Mouse (Mus musculus) stomach, postnatal 0 days (tissue): ENCODE results near the gene Ehbp1. TPM values are rescaled to one million over a fixed set of nuclear protein-coding genes. Genes with fewer than 3 reads are reported as not detected.

Experiments
- ATAC-seq: fragments of 200-750 bp; cut with Nextera tagmentation; 2 replicates; pipeline ENCODE4 v1.8.0; 2017; ENCODE audit not compliant: low FRiP score, low TSS enrichment
- DNase-seq: peaks from one replicate; pipeline ENCODE4 v3.0.0-alpha.2; 2016; ENCODE audit warnings: low spot score
- H3K27ac ChIP-seq: fragments of 300-500 bp; sonication (generic); replicated peaks from 2 replicates; pipeline ENCODE4 v1.5.1; 2014; ENCODE audit warnings: mild to moderate bottlenecking, control low read depth
- H3K27me3 ChIP-seq: fragments of 300-500 bp; sonication (generic); 2 replicates; pipeline ENCODE4 v1.6.1; 2014; ENCODE audit warnings: low read length; ENCODE audit not compliant: control insufficient read depth, insufficient read depth
- H3K36me3 ChIP-seq: fragments of 300-500 bp; sonication (generic); 2 replicates; pipeline ENCODE4 v1.6.1; 2014; ENCODE audit warnings: low read length, mixed read lengths; ENCODE audit not compliant: control insufficient read depth, insufficient read depth
- H3K4me1 ChIP-seq: fragments of 300-500 bp; sonication (generic); replicated peaks from 2 replicates; pipeline ENCODE4 v1.6.1; 2014; ENCODE audit warnings: antibody characterized with exemption; ENCODE audit not compliant: control insufficient read depth, insufficient read depth
- H3K4me2 ChIP-seq: fragments of 300-500 bp; sonication (generic); replicated peaks from 2 replicates; pipeline ENCODE4 v1.6.1; 2014; ENCODE audit warnings: low read depth, mild to moderate bottlenecking, control low read depth, moderate library complexity
- H3K4me3 ChIP-seq: fragments of 300-500 bp; sonication (generic); 2 replicates; pipeline ENCODE4 v1.5.1; 2014; ENCODE audit warnings: low read depth, low read length, control low read depth
- H3K9ac ChIP-seq: fragments of 300-500 bp; sonication (generic); 2 replicates; pipeline ENCODE4 v1.6.1; 2014; ENCODE audit warnings: mild to moderate bottlenecking, low read length, control low read depth, mixed read lengths
- H3K9me3 ChIP-seq: fragments of 300-500 bp; sonication (generic); 2 replicates; pipeline ENCODE4 v1.6.1; 2016; ENCODE audit warnings: low read length; ENCODE audit not compliant: control insufficient read depth
- CTCF ChIP-seq: IDR thresholded peaks from 2 replicates; pipeline ENCODE4 v1.5.1; 2016; ENCODE audit warnings: antibody characterized with exemption, low read depth, mild to moderate bottlenecking, moderate library complexity
- EP300 ChIP-seq: optimal IDR thresholded peaks from 2 replicates; pipeline ENCODE3; 2016; ENCODE audit warnings: antibody characterized with exemption
- WGBS: fragments of 180-500 bp; shearing (Covaris S2); extraction: QIAGEN DNeasy Blood & Tissue Kit; methylation state at CpG from one replicate; pipeline ENCODE4 v1.1.7; 2014; 5-methylcytosine and 5-hydroxymethylcytosine counted together
- polyA plus RNA-seq: library from polyadenylated mRNA; unstranded; fragments of >200 nt; fragmentation: Nextera tagmentation; extraction: Ambion mirVana; gene quantifications from 2 replicates; pipeline ENCODE4 v1.2.1, GENCODE M21; 2015

Gene Ehbp1
- polyA plus RNA-seq, 1 experiment from 2014 or later = 3.8 TPM

DNA sequence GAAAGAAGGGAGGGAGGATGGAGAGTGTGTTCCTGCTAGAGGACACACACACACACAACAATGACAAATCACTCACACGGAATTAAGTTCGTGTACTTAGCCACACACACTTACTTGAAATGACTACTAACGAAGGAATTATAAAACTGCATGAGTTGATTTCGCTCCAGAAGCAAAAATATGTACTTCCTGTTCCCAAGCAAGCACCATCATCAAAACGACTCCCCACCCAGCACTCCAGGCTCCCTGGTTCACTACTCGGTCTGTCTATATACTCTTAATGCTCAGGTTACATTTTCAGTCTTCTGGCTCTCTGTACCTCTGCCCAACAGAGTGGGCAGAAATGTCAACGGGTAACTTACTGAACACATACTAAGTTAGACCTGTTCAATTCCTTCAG lies 68.7 kb downstream of the Ehbp1 start:
- H3K4me1 ChIP-seq = no peaks in the 10 kb centered on the region
- H3K4me3 ChIP-seq = no peak overlapping the region
- DNase-seq (no peak), ATAC-seq (no peak)
- H3K27ac ChIP-seq = no peak overlapping the region
- no peak overlapping the region for H3K4me2 ChIP-seq
- WGBS = 77% methylated on average over 7 of the region's 7 CpGs
- H3K9ac ChIP-seq = no peak overlapping the region
- TF ChIP-seq EP300 (no peak), CTCF (no peak)
- no peaks in the 10 kb centered on the region for H3K27me3 ChIP-seq
- H3K9me3 ChIP-seq = 0 out of 2 replicates have a peak, but pooled peaks cover 5% of the 10 kb centered on the region
- H3K36me3 ChIP-seq = peaks cover 2% of the 10 kb centered on the region; the same call in 1 of the 2 replicates

DNA sequence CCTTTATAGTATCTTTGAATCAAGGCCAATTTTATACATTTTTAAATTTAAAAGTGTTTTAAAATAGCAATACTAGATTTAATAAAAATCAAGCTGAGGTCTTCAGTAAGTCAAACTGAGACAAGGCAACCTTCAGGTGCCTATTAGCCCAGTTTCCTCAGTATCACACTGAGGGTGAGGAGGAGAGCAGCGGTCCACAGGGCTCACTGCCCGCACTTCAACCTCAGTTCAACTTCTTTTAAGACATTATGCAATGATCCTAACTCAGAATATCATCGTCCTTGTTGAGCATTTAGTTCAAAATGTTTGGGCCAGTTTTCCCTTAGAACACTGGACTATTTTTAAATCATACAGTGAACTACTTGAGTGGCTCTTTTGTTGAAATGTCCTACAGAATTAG lies 70.2 kb downstream of the Ehbp1 start:
- H3K9ac ChIP-seq = no peak overlapping the region
- no peaks in the 10 kb centered on the region for H3K27me3 ChIP-seq
- ATAC-seq (no peak), DNase-seq (no peak)
- peaks cover 2% of the 10 kb centered on the region; the same call in 1 of the 2 replicates for H3K36me3 ChIP-seq
- H3K4me3 ChIP-seq = no peak overlapping the region
- 0 out of 2 replicates have a peak, but pooled peaks cover 5% of the 10 kb centered on the region for H3K9me3 ChIP-seq
- H3K27ac ChIP-seq = no peak overlapping the region
- WGBS = 87% methylated on average over 3 of the region's 3 CpGs
- TF ChIP-seq EP300 = no peak
- no peak for TF ChIP-seq CTCF
- no peak overlapping the region for H3K4me2 ChIP-seq
- H3K4me1 ChIP-seq = no peaks in the 10 kb centered on the region

DNA sequence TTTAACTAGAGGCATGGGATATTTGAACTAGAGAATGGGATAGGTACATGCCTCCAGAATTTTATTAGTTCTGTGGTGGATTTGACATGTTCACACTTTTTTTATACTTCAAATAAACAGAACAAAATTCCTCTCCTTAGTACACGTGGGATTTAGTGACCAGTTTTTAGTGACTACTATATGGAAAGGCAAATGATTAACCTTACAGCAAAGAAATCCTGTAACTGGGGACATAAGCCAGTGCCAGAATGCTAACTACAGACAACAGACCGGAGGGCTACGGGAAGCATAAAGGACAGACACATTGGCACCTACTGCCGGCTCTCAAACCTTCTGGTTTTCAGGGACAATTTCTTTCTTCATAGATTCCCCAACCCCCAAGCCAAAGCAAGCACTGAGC lies 72.4 kb downstream of the Ehbp1 start:
- Histone ChIP-seq H3K27ac (no peak overlapping the region), H3K36me3 (no peaks in the 10 kb centered on the region), H3K4me3 (no peak overlapping the region), H3K9ac (no peak overlapping the region), H3K27me3 (no peaks in the 10 kb centered on the region), H3K4me1 (no peaks in the 10 kb centered on the region), H3K9me3 (no peaks in the 10 kb centered on the region), H3K4me2 (no peak overlapping the region)
- 42% methylated on average over 4 of the region's 4 CpGs for WGBS
- no peak for ATAC-seq
- DNase-seq = no peak
- TF ChIP-seq CTCF (no peak), EP300 (no peak)

DNA sequence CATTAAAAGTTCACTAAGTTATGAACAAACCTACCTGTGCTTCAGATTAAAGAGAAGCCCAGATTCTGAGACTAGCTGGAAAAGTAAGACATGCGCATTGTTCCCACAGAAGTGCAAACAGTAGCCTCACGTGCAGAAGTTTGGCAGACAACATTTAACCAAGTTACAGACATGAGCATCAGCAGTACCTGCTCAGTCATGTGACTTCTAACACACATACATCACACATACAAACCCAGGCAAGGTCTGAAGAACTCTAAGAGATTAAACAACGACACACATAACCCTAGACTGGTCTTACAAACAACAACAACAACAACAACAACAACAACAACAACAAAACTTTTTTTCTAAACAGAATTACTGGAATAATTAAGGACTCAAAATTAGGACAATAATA lies 72.9 kb downstream of the Ehbp1 start:
- WGBS = 58% methylated on average over 3 of the region's 3 CpGs
- no peaks in the 10 kb centered on the region for H3K4me1 ChIP-seq
- no peak overlapping the region for H3K27ac ChIP-seq
- no peak for ATAC-seq
- no peak for DNase-seq
- no peak for TF ChIP-seq CTCF
- TF ChIP-seq EP300 = no peak
- H3K4me3 ChIP-seq = no peak overlapping the region
- H3K36me3 ChIP-seq = no peaks in the 10 kb centered on the region
- no peaks in the 10 kb centered on the region for H3K9me3 ChIP-seq
- H3K4me2 ChIP-seq = no peak overlapping the region
- no peaks in the 10 kb centered on the region for H3K27me3 ChIP-seq
- H3K9ac ChIP-seq = no peak overlapping the region

DNA sequence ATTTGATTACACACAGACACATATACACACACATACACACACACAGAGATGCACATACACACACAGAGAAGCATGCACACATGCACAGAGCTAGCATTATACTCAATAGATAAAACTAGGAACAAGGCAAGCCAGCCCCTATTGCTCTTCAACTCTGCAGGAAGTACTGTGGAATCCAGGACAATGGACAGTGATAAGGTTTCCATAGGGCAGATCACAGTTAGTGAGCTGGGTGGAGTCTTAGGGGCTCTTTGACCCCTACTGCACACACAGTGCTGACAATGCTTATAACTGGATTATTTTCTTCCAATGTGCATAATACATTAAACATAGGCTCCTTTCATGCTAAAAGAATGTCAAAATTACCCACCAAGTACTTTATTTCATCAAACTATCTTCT lies 75.1 kb downstream of the Ehbp1 start:
- Histone ChIP-seq H3K36me3 (no peaks in the 10 kb centered on the region), H3K4me3 (no peak overlapping the region), H3K9me3 (no peaks in the 10 kb centered on the region), H3K27ac (no peak overlapping the region), H3K4me1 (no peaks in the 10 kb centered on the region), H3K9ac (no peak overlapping the region), H3K4me2 (no peak overlapping the region), H3K27me3 (no peaks in the 10 kb centered on the region)
- no peak for ATAC-seq
- TF ChIP-seq EP300 (no peak), CTCF (no peak)
- DNase-seq = no peak

DNA sequence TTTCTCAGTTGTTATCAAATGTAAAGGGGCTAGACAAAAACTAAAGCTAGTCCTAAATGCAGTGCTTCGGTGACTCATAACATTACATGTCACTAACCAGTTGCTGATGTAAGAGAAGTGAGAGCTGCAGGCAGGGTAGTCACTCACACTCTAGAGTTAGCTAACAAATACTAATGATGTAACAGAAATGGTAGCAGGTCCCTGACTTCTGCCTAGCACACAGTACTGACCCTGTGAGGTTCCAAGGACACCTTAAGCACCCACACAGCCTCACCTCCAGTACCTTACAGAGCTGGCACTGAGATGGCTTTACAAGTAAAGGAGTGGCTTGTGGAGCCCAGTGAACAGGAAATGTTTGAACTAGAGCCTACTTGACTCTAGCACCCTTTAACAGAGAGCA lies 86.7 kb downstream of the Ehbp1 start:
- Histone ChIP-seq H3K36me3 (no peaks in the 10 kb centered on the region), H3K4me1 (no peaks in the 10 kb centered on the region), H3K9me3 (no peaks in the 10 kb centered on the region), H3K27ac (no peak overlapping the region), H3K4me3 (no peak overlapping the region), H3K4me2 (no peak overlapping the region), H3K27me3 (no peaks in the 10 kb centered on the region), H3K9ac (no peak overlapping the region)
- TF ChIP-seq EP300 (no peak), CTCF (no peak)
- DNase-seq = no peak
- WGBS = 89% methylated on average over 1 of the region's 1 CpGs
- ATAC-seq = no peak; the same call in 1 of the 2 replicates
